Mouse (Mus musculus) lung, postnatal 0 days (tissue): Measurements from ENCODE around the gene Il34. TPM values are rescaled to one million over a fixed set of nuclear protein-coding genes. Genes with fewer than 3 reads are reported as not detected.

Experiments used
- ATAC-seq: fragments of 200-750 bp; cut with Nextera tagmentation; 2 replicates; pipeline ENCODE4 v1.8.0; 2017; ENCODE audit warnings: moderate library complexity
- DNase-seq: peaks from one replicate; pipeline ENCODE4 v3.0.0-alpha.2; 2016; ENCODE audit warnings: low spot score
- H3K27ac ChIP-seq: fragments of 300-500 bp; sonication (generic); 2 replicates; pipeline ENCODE4 v1.5.1; 2014; ENCODE audit warnings: antibody characterized with exemption, mild to moderate bottlenecking, low read length, mixed read lengths
- H3K27me3 ChIP-seq: fragments of 300-500 bp; sonication (generic); replicated peaks from 2 replicates; pipeline ENCODE4 v1.6.1; 2014; ENCODE audit warnings: low read length, mixed read lengths; ENCODE audit not compliant: insufficient read depth
- H3K36me3 ChIP-seq: fragments of 300-500 bp; sonication (generic); 2 replicates; pipeline ENCODE4 v1.6.1; 2014; ENCODE audit warnings: low read length, mixed read lengths; ENCODE audit not compliant: insufficient read depth
- H3K4me1 ChIP-seq: fragments of 300-500 bp; sonication (generic); 2 replicates; pipeline ENCODE4 v1.6.1; 2014; ENCODE audit warnings: antibody characterized with exemption, low read depth, low read length, mixed read lengths; ENCODE audit not compliant: insufficient read depth
- H3K4me2 ChIP-seq: fragments of 300-500 bp; sonication (generic); replicated peaks from 2 replicates; pipeline ENCODE4 v1.6.1; 2014; ENCODE audit warnings: low read depth, mild to moderate bottlenecking, low read length, moderate library complexity, mixed read lengths
- H3K4me3 ChIP-seq: fragments of 300-500 bp; sonication (generic); 2 replicates; pipeline ENCODE4 v1.5.1; 2014; ENCODE audit warnings: low read depth, low read length
- H3K9ac ChIP-seq: fragments of 300-500 bp; sonication (generic); replicated peaks from 2 replicates; pipeline ENCODE4 v1.6.1; 2014; ENCODE audit warnings: low read depth, mild to moderate bottlenecking
- H3K9me3 ChIP-seq: fragments of 300-500 bp; sonication (generic); 2 replicates; pipeline ENCODE4 v1.6.1; 2016; ENCODE audit warnings: low read length, mixed read lengths
- CTCF ChIP-seq: IDR thresholded peaks from 2 replicates; pipeline ENCODE4 v1.5.1; 2016; ENCODE audit warnings: antibody characterized with exemption, mild to moderate bottlenecking
- EP300 ChIP-seq: IDR thresholded peaks from 2 replicates; pipeline ENCODE4 v1.6.1; 2016; ENCODE audit warnings: antibody characterized with exemption, mild to moderate bottlenecking, control low read depth
- WGBS: fragments of 180-500 bp; shearing (Covaris S2); extraction: QIAGEN DNeasy Blood & Tissue Kit; methylation state at CpG from one replicate; pipeline ENCODE4 v1.1.7; 2014; 5-methylcytosine and 5-hydroxymethylcytosine counted together
- polyA plus RNA-seq: library from polyadenylated mRNA; unstranded; fragments of >200 nt; fragmentation: Nextera tagmentation; extraction: Ambion mirVana; gene quantifications from 2 replicates; pipeline ENCODE4 v1.2.1, GENCODE M21; 2015

Gene Il34
- polyA plus RNA-seq, 1 experiment from 2014 or later, result 23.3 TPM

- Histone ChIP-seq H3K36me3 (no peaks in the 10 kb centered on the region; the same call in 1 of the 2 replicates), H3K27ac (peak within 1 kb of the TSS; percentile 90), H3K4me3 (peak within 1 kb of the TSS; percentile 62), H3K9ac (peak within 1 kb of the TSS; percentile 78), H3K4me2 (peak within 1 kb of the TSS; percentile 81), H3K4me1 (peaks cover 52% of the 10 kb centered on the region; the same call in 1 of the 2 replicates), H3K27me3 (no peaks in the 10 kb centered on the region), H3K9me3 (no peaks in the 10 kb centered on the region)
- 8% methylated on average over 34 of the region's 75 CpGs for WGBS
- ATAC-seq (peak; percentile 78), DNase-seq (peak; percentile 93)
- TF ChIP-seq CTCF (no peak), EP300 (no peak)
Measured at GRCm38 (mm10) chr8:110720685-110721598, 84.8 kb downstream of the Il34 start, which contains the start of gene Mtss1l. Mtss1l (plus strand) TSS chr8:110721476.

GRCm38 (mm10) chr8:110719898-110720653 is 85.6 kb downstream of the Il34 start:
- Histone ChIP-seq H3K4me2 (peak overlapping the region; percentile 81; the same call in 1 of the 2 replicates), H3K9me3 (no peaks in the 10 kb centered on the region), H3K36me3 (no peaks in the 10 kb centered on the region), H3K27me3 (no peaks in the 10 kb centered on the region), H3K4me1 (peaks cover 48% of the 10 kb centered on the region; the same call in 1 of the 2 replicates), H3K4me3 (no peak overlapping the region; the same call in 1 of the 2 replicates), H3K9ac (no peak overlapping the region), H3K27ac (peak overlapping the region; percentile 90)
- DNase-seq, result no peak
- WGBS, result 63% methylated on average over 6 of the region's 6 CpGs
- ATAC-seq, result no peak
- no peak for TF ChIP-seq EP300
- no peak for TF ChIP-seq CTCF

DNA sequence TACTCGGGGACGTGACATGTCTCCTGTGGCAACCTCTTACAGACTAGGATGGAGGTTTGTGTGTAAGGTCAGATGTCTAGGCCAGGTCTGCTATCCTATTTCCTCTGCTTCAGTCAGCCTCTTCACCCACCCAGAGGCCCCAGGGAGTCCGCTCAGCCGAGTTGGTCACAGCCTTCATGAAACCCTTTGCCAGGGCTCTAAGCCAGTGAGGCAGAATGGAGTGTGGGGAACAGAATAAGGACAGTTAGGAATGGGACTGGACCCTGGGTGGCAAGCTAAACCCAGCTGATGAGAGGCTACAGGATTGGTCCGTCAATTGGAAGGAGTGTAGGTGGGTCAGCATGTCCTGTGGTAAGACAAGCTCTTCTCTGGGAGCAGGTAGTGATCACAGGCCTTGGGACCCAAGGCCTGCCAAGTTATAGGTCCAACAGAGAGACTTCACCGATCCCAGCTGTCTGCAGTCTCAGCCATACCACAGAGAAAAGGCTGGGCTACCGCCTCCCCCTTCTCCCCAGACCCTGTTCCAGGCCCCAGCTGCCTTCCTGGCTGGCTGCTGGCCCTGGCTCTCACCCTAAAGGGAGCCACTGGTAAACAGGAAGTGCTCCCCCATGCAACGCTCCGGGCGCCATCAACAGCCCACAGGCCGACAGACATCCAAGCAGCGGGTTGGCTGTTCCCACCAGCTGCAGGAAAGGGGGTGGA is 86.6 kb downstream of the Il34 start:
- whole genome bisulfite sequencing, result 36% methylated on average over 12 of the region's 12 CpGs
- TF ChIP-seq EP300 (peak; percentile 64), CTCF (peak; percentile 27; the same call in 1 of the 2 replicates)
- H3K36me3 ChIP-seq, result no peaks in the 10 kb centered on the region
- no peaks in the 10 kb centered on the region for H3K27me3 ChIP-seq
- no peaks in the 10 kb centered on the region for H3K9me3 ChIP-seq
- no peak overlapping the region for H3K9ac ChIP-seq
- peaks cover 41% of the 10 kb centered on the region; the same call in 1 of the 2 replicates for H3K4me1 ChIP-seq
- H3K27ac ChIP-seq, result peak overlapping the region; percentile 90
- DNase-seq, result peak; percentile 87
- peak; percentile 58 for ATAC-seq
- H3K4me3 ChIP-seq, result no peak overlapping the region
- H3K4me2 ChIP-seq, result no peak overlapping the region

GRCm38 (mm10) chr8:110718209-110718968 is 87.3 kb downstream of the Il34 start:
- WGBS, result 77% methylated on average over 8 of the region's 8 CpGs
- no peak overlapping the region for H3K4me3 ChIP-seq
- TF ChIP-seq CTCF (no peak), EP300 (no peak)
- H3K4me2 ChIP-seq, result no peak overlapping the region
- ATAC-seq, result no peak
- H3K4me1 ChIP-seq, result peaks cover 36% of the 10 kb centered on the region; the same call in 1 of the 2 replicates
- no peaks in the 10 kb centered on the region for H3K36me3 ChIP-seq
- H3K27me3 ChIP-seq, result no peaks in the 10 kb centered on the region
- H3K9me3 ChIP-seq, result no peaks in the 10 kb centered on the region
- peak overlapping the region; percentile 90 for H3K27ac ChIP-seq
- DNase-seq, result no peak
- no peak overlapping the region for H3K9ac ChIP-seq

GRCm38 (mm10) chr8:110717131-110717530 is 88.6 kb downstream of the Il34 start:
- ATAC-seq (peak; percentile 5; the same call in 1 of the 2 replicates), DNase-seq (peak; percentile 57)
- no peak for TF ChIP-seq CTCF
- TF ChIP-seq EP300, result no peak
- H3K9ac ChIP-seq, result no peak overlapping the region
- 40% methylated on average over 7 of the region's 7 CpGs for WGBS
- no peak overlapping the region for H3K4me3 ChIP-seq
- H3K27ac ChIP-seq, result peak overlapping the region; percentile 81; the same call in 1 of the 2 replicates
- no peaks in the 10 kb centered on the region for H3K36me3 ChIP-seq
- no peak overlapping the region for H3K4me2 ChIP-seq
- no peaks in the 10 kb centered on the region for H3K27me3 ChIP-seq
- H3K4me1 ChIP-seq, result peaks cover 37% of the 10 kb centered on the region; the same call in 1 of the 2 replicates
- no peaks in the 10 kb centered on the region for H3K9me3 ChIP-seq
